Mouse (Mus musculus) spleen, adult 2 months (tissue): ENCODE results near the gene Dqx1. TPM values are rescaled to one million over a fixed set of nuclear protein-coding genes. Genes with fewer than 3 reads are reported as not detected.

Experiments
- DNase-seq, 2 experiments: peaks; one replicate each; pipeline versions ENCODE4 v3.0.0 to v3.0.0-alpha.2; 2012 to 2021; ENCODE audit warnings: low spot score in 2 of 2, low read depth in 1 of 2
- H3K27ac ChIP-seq: fragments of 200-500 bp; 2 replicates; pipeline ENCODE4 v1.5.1; 2012; ENCODE audit warnings: low read length, inconsistent platforms; ENCODE audit not compliant: insufficient read depth
- H3K27me3 ChIP-seq: fragments of 200-500 bp; 2 replicates; pipeline ENCODE4 v1.6.1; 2012; ENCODE audit warnings: mild to moderate bottlenecking, moderate library complexity, low read length, inconsistent platforms; ENCODE audit not compliant: control insufficient read depth, insufficient read depth
- H3K36me3 ChIP-seq: fragments of 200-500 bp; 2 replicates; pipeline ENCODE4 v1.6.1; 2012; ENCODE audit warnings: mild to moderate bottlenecking, low read length, inconsistent platforms; ENCODE audit not compliant: control insufficient read depth, insufficient read depth
- H3K4me1 ChIP-seq: fragments of 200-500 bp; 2 replicates; pipeline ENCODE4 v1.6.1; 2011; ENCODE audit warnings: inconsistent platforms; ENCODE audit not compliant: control insufficient read depth, insufficient read depth, insufficient read length
- H3K4me3 ChIP-seq: fragments of 200-500 bp; 2 replicates; pipeline ENCODE4 v1.5.1; 2011; ENCODE audit warnings: mild to moderate bottlenecking, inconsistent platforms; ENCODE audit not compliant: insufficient read depth, insufficient read length; ENCODE audit errors: extremely low read depth
- CTCF ChIP-seq: fragments of 200-500 bp; IDR thresholded peaks from 2 replicates; pipeline ENCODE4 v1.5.1; 2011; ENCODE audit warnings: mild to moderate bottlenecking, inconsistent platforms; ENCODE audit not compliant: insufficient read depth, insufficient read length, insufficient replicate concordance; ENCODE audit errors: extremely low read depth
- POLR2A ChIP-seq: fragments of 200-500 bp; IDR thresholded peaks from 2 replicates; pipeline ENCODE4 v1.6.1; 2011; ENCODE audit warnings: low read depth, low read length, inconsistent platforms
- WGBS: fragments of 180-500 bp; shearing (Covaris S2); methylation state at CpG from one replicate; pipeline ENCODE4 v1.1.7; 2018; 5-methylcytosine and 5-hydroxymethylcytosine counted together
- polyA plus RNA-seq: library from polyadenylated mRNA; depleted of rRNA; stranded (reverse); fragments of >200 nt; gene quantifications from 2 replicates; pipeline ENCODE4 v1.2.3, GENCODE M21; 2012; rRNA removed

Dqx1 gene
- polyA plus RNA-seq, 1 experiment, result 2.7 TPM

DNA sequence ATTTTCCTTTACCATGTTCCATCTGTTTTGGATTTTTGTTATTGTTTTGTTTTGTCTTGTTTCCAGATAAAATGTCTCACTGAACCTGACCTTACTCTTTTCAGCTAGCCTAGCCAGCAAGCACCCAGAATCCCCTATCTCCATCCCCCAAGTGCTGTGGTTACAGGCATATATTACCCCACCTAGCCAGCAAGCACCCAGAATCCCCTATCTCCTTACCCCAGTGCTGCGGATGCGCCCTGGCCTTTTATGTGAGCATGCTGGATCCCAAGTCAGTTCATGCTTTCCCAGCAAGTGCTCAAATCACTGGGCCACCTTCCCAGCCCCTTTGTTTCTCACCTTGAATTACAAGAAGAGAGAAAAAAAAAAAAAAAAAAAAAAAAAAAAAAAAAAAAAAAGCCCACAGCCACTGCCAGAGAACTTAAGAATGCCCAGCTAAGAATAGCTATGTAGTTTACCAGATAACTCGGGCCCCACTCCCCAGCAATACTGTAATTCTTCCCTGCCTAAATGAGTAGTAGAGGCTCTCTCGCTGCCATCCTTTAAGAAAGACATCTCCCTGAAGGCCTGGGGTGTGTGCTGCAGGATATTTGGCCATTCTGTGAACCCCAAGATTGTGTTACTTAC lies 54.0 kb downstream of the Dqx1 start:
- WGBS, result 84% methylated on average over 4 of the region's 4 CpGs

DNA sequence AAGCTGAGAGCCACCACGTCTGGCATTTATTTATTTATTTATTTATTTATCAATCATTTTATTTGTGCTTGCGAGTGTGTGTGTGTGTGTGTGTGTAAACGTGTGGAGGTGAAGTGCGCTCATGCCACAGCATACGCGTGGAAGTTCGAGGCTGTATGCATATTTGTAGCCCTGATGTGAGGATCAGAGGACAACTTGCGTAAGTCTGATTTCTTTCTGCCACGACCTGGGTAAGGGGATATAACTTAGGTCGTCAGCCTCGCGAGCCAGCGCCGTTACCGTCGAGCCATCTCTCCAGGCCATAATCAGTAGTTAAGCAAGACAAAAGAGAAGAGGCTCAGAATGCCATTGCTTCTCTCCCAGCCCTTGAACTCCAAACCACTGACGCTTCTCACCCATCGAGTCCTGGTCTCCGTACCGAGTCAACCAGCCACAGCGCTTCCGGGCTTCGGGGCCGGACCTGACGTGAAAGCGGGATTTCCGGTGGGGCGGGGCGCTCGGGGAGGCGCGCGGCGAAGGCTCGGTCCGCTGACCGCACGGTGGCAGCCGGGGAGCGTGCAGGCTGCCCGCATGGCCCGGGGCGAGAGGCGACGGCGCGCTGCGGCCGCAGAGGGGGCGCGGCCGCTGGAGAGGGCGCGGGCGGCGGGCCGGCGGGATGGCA lies 57.5 kb downstream of the Dqx1 start, which contains the start of gene Mogs:
Gene Mogs (plus strand): TSS at position 486 of the 661 bp plus-strand sequence.
- TF ChIP-seq CTCF, result peak; percentile 14; the same call in 1 of the 2 replicates
- TF ChIP-seq POLR2A, result peak; percentile 97
- under 1% methylated on average over 49 of the region's 58 CpGs for WGBS
- peak within 1 kb of the TSS; percentile 75 for H3K4me3 ChIP-seq
- H3K27me3 ChIP-seq, result no peaks in the 10 kb centered on the region
- peaks cover 2% of the 10 kb centered on the region for H3K36me3 ChIP-seq
- H3K4me1 ChIP-seq, result peaks cover 12% of the 10 kb centered on the region
- H3K27ac ChIP-seq, result peak within 1 kb of the TSS; percentile 88
- peak; percentile 74 to 94 for DNase-seq

More for the DNA sequence above, 54.0 kb downstream of the Dqx1 start:
- Histone ChIP-seq H3K4me3 (no peak overlapping the region), H3K27me3 (no peaks in the 10 kb centered on the region), H3K4me1 (peaks cover 7% of the 10 kb centered on the region), H3K27ac (no peak overlapping the region), H3K36me3 (no peaks in the 10 kb centered on the region)
- no peak for DNase-seq
- TF ChIP-seq CTCF (no peak), POLR2A (no peak)

DNA sequence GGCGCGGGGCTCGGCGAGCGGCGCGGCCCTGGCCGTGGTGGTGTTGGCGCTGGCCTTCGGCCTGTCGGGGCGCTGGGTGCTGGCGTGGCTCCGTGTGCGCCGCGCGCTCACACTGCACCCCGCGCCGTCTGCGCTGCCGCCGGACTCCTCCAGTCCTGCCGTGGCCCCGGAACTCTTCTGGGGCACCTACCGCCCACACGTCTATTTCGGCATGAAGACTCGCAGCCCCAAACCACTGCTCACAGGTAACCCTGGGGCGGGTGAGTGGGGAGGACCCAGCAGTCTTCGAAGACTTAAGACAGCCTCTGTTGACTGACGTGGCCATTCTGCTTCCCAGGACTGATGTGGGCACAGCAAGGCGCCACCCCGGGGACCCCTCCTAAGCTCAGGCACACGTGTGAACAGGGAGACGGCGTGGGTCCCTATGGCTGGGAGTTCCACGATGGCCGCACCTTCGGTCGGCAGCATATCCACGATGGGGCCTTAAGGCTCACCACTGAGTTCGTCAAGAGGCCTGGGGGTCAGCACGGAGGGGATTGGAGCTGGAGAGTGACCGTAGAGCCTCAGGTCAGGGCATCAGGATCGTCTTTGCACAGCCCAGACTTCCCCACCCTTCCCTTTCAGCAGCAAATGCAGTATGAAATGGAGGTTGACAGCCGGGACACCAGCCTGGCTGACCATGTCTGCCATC lies 58.2 kb downstream of the Dqx1 start:
- peaks cover 17% of the 10 kb centered on the region for H3K4me1 ChIP-seq
- peak in 1 of 2 experiments; percentile 36 for DNase-seq
- peaks cover 2% of the 10 kb centered on the region for H3K36me3 ChIP-seq
- WGBS, result 3% methylated on average over 41 of the region's 48 CpGs
- no peak for TF ChIP-seq POLR2A
- TF ChIP-seq CTCF, result no peak
- H3K4me3 ChIP-seq, result peak overlapping the region; percentile 75
- H3K27ac ChIP-seq, result peak overlapping the region; percentile 43
- H3K27me3 ChIP-seq, result no peaks in the 10 kb centered on the region

DNA sequence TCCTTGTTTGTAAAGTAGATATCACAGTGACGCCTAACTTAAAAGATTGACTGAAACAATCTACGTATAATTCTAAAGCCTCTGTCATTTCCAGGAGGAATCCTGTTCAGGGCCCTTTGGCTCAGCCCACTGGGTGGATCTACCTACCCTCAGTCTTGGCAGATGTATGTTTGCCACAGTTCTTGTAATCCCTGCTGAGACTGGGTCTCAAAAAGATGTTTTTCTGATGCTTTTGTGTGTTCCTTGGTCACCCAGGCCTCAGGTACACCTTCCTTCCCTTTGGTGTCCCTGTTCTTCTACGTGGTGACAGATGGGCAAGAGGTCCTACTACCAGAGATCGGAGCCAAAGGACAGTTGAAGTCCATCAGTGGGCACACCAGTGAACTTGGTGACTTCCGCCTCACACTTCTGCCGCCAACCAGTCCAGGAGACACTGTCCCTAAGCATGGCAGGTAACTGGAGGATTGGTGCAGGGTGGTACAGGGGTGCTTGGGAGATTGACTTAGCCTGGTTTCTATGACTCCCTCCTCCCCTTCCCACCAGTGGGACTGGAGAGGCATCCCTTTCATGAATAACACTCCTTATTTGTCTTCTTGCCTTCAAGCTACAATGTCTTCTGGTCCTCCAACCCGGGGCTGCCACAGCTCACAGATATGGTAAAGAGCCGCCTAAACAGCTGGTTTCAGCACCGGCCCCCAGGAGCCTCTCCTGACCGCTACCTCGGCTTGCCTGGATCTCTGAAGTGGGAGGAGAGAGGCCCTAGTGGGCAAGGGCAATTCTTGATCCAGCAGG lies 58.9 kb downstream of the Dqx1 start:
- 0 out of 2 replicates have a peak overlapping the region, but pooled peaks have one; percentile 75 for H3K4me3 ChIP-seq
- peaks cover 2% of the 10 kb centered on the region for H3K36me3 ChIP-seq
- TF ChIP-seq CTCF (no peak), POLR2A (no peak)
- peaks cover 17% of the 10 kb centered on the region for H3K4me1 ChIP-seq
- no peaks in the 10 kb centered on the region for H3K27me3 ChIP-seq
- 85% methylated on average over 11 of the region's 11 CpGs for WGBS
- no peak overlapping the region for H3K27ac ChIP-seq
- DNase-seq, result no peak

Other genes starting within 250 kb of the Dqx1 start
- 3.2 TPM in 2 replicates for gene Sema4f, start 118.1 kb upstream of the Dqx1 start, polyA plus RNA-seq
- gene M1ap, start 110.9 kb upstream of the Dqx1 start, polyA plus RNA-seq, result 2.6 and 2.8 TPM in 2 replicates
- gene Dok1, start 24.4 kb upstream of the Dqx1 start, polyA plus RNA-seq, result 22.6 and 23.8 TPM in 2 replicates
- 3.1 and 3.5 TPM in 2 replicates for gene Loxl3, start 23.7 kb upstream of the Dqx1 start, polyA plus RNA-seq
- 582 and 730 TPM in 2 replicates for gene Aup1, start 3.3 kb upstream of the Dqx1 start, polyA plus RNA-seq
- gene Htra2, start 2.6 kb upstream of the Dqx1 start, polyA plus RNA-seq, result 59.1 and 69.0 TPM in 2 replicates
- 0.11 and 0.16 TPM in 2 replicates for gene Tlx2, start 12.4 kb downstream of the Dqx1 start, polyA plus RNA-seq
- 10.0 and 10.7 TPM in 2 replicates for gene Pcgf1, start 20.0 kb downstream of the Dqx1 start, polyA plus RNA-seq
- gene Lbx2, start 28.5 kb downstream of the Dqx1 start, polyA plus RNA-seq, result 2.8 and 3.9 TPM in 2 replicates
- 12.3 and 17.0 TPM in 2 replicates for gene Ccdc142, start 43.8 kb downstream of the Dqx1 start, polyA plus RNA-seq
- gene Gm42688, start 43.8 kb downstream of the Dqx1 start, polyA plus RNA-seq, result 6.1 and 6.5 TPM in 2 replicates
- gene Mrpl53, start 51.2 kb downstream of the Dqx1 start, polyA plus RNA-seq, result 35.0 and 39.7 TPM in 2 replicates
- 54.5 and 67.2 TPM in 2 replicates for gene Mogs, start 57.7 kb downstream of the Dqx1 start, polyA plus RNA-seq
- gene Wbp1, start 63.7 kb downstream of the Dqx1 start, polyA plus RNA-seq, result 83.4 and 95.3 TPM in 2 replicates
- gene Ino80b, start 67.6 kb downstream of the Dqx1 start, polyA plus RNA-seq, result 27.1 and 53.4 TPM in 2 replicates
- gene Rtkn, start 77.6 kb downstream of the Dqx1 start, polyA plus RNA-seq, result 3.6 and 5.7 TPM in 2 replicates
- 0.77 and 1.6 TPM in 2 replicates for gene Wdr54, start 98.6 kb downstream of the Dqx1 start, polyA plus RNA-seq
- 0.04 and 0.05 TPM in 2 replicates for gene 1700003E16Rik, start 98.6 kb downstream of the Dqx1 start, polyA plus RNA-seq
- 69.0 and 85.6 TPM in 2 replicates for gene Dctn1, start 108.1 kb downstream of the Dqx1 start, polyA plus RNA-seq
- 0.05 and 0.26 TPM in 2 replicates for gene Slc4a5, start 162.0 kb downstream of the Dqx1 start, polyA plus RNA-seq